Mouse (Mus musculus) embryonic stem cell, embryonic (primary cell): Measurements from ENCODE around the gene Tex48.

ENCODE experiments used
- CTCF ChIA-PET, 4 experiments: fragments of 300-600 bp in 2 of 4; fragments of 350-600 bp in 2 of 4; sonication (Branson Sonifier 250); formaldehyde crosslinking; loops; one replicate each; lab custom pipeline; 2022; ENCODE audit warnings: inconsistent platforms in 2 of 4; lab: Charles Lee
- POLR2A ChIA-PET, 4 experiments: fragments of 300-600 bp in 2 of 4; fragments of 350-600 bp in 2 of 4; sonication (Branson Sonifier 250); formaldehyde crosslinking; loops; one replicate each; lab custom pipeline; 2022; ENCODE audit warnings: antibody characterized with exemption in 4 of 4, inconsistent platforms in 1 of 4; lab: Charles Lee

Tex48 gene

GRCm38 (mm10) chr4:63622378-63622835 lies at the start of gene Tex48:
Gene Tex48 (minus strand): TSS chr4:63622428.
- ChIA-PET CTCF (no interaction called here), POLR2A (no interaction called here)

- ChIA-PET POLR2A (no interaction called here), CTCF (no interaction called here)
Observed at GRCm38 (mm10) chr4:63668255-63668654, 46.0 kb upstream of the Tex48 start.

- ChIA-PET CTCF (no interaction called here), POLR2A (no interaction called here)
Observed at GRCm38 (mm10) chr4:63665738-63666137, 43.5 kb upstream of the Tex48 start.

GRCm38 (mm10) chr4:63663279-63663678 lies 41.1 kb upstream of the Tex48 start, which contains the start of gene Gm11214:
Gene Gm11214 (minus strand): TSS chr4:63663379.
- POLR2A ChIA-PET: no interaction called here
- CTCF ChIA-PET: no interaction called here

GRCm38 (mm10) chr4:63661857-63662256 lies 39.6 kb upstream of the Tex48 start:
- POLR2A ChIA-PET: interaction anchor here in 1 of 4 experiments (1.1 kb wide), 1 partner anchor 18 kb away, joined by 3 read pairs; no protein-coding TSS in a partner anchor
- CTCF ChIA-PET: no interaction called here

GRCm38 (mm10) chr4:63661426-63661825 lies 39.2 kb upstream of the Tex48 start:
- ChIA-PET POLR2A (interaction anchor here in 1 of 4 experiments (0.6 to 1.1 kb wide), 2 partner anchors 17 to 45 kb away, joined by 3 to 5 read pairs; no protein-coding TSS in a partner anchor), CTCF (no interaction called here)

GRCm38 (mm10) chr4:63659775-63660174 lies 37.5 kb upstream of the Tex48 start:
- POLR2A ChIA-PET: no interaction called here
- CTCF ChIA-PET: no interaction called here

- ChIA-PET CTCF (no interaction called here), POLR2A (no interaction called here)
Observed at GRCm38 (mm10) chr4:63659086-63659485, 36.9 kb upstream of the Tex48 start.

GRCm38 (mm10) chr4:63654381-63654780 lies 32.2 kb upstream of the Tex48 start:
- ChIA-PET CTCF (no interaction called here), POLR2A (no interaction called here)

- ChIA-PET POLR2A (interaction anchor here in 2 of 4 experiments (0.6 to 0.9 kb wide), 2 partner anchors 17 to 234 kb away, joined by 3 read pairs; no protein-coding TSS in a partner anchor), CTCF (no interaction called here)
Observed at GRCm38 (mm10) chr4:63643956-63644726, 21.9 kb upstream of the Tex48 start.

- CTCF ChIA-PET: no interaction called here
- POLR2A ChIA-PET: no interaction called here
Observed at GRCm38 (mm10) chr4:63639842-63640241, 17.6 kb upstream of the Tex48 start.

GRCm38 (mm10) chr4:63638603-63639002 lies 16.4 kb upstream of the Tex48 start:
- ChIA-PET POLR2A (no interaction called here), CTCF (no interaction called here)

GRCm38 (mm10) chr4:63633181-63633580 lies 11.0 kb upstream of the Tex48 start:
- CTCF ChIA-PET: no interaction called here
- POLR2A ChIA-PET: no interaction called here

- ChIA-PET POLR2A (interaction anchor here in 2 of 4 experiments (0.6 kb wide), 2 partner anchors 419 to 634 kb away, joined by 3 read pairs; partner anchors contain the start of gene Tnc (in 1 of the 2)), CTCF (no interaction called here)
Observed at GRCm38 (mm10) chr4:63627111-63627510, 4.9 kb upstream of the Tex48 start.

GRCm38 (mm10) chr4:63625563-63626080 lies 3.4 kb upstream of the Tex48 start:
- CTCF ChIA-PET: no interaction called here
- POLR2A ChIA-PET: no interaction called here

GRCm38 (mm10) chr4:63621861-63622260 lies 367 bp downstream of the Tex48 start:
- ChIA-PET POLR2A (no interaction called here), CTCF (interaction anchor here in 1 of 4 experiments (0.7 to 1.3 kb wide), 2 partner anchors 84 to 253 kb away, joined by 3 read pairs; no protein-coding TSS in a partner anchor)

- ChIA-PET POLR2A (no interaction called here), CTCF (no interaction called here)
Observed at GRCm38 (mm10) chr4:63608391-63608790, 13.8 kb downstream of the Tex48 start.

- POLR2A ChIA-PET: no interaction called here
- CTCF ChIA-PET: no interaction called here
Observed at GRCm38 (mm10) chr4:63605968-63606367, 16.3 kb downstream of the Tex48 start.

GRCm38 (mm10) chr4:63605545-63605944 lies 16.7 kb downstream of the Tex48 start:
- POLR2A ChIA-PET: no interaction called here
- CTCF ChIA-PET: no interaction called here

- POLR2A ChIA-PET: no interaction called here
- CTCF ChIA-PET: no interaction called here
Observed at GRCm38 (mm10) chr4:63604945-63605344, 17.3 kb downstream of the Tex48 start, which contains the start of gene Gm11213. Gene Gm11213 (minus strand): TSS chr4:63605261.
